Mouse (Mus musculus): ENCODE measurements around the gene Ppm1h. TPM values are rescaled to one million over a fixed set of nuclear protein-coding genes. Genes with fewer than 3 reads are reported as not detected.
A peak's percentile ranks its signal among the peaks of the same experiment; 100 is the strongest.

The Ppm1h gene
- total and polyA plus RNA-seq, 3 experiments: 1.2 to 1.3 (median 1.3) TPM

GRCm38 (mm10) chr10:122982909-122983578 lies 304.5 kb downstream of the Ppm1h start:
- in situ Hi-C loops (cut with MboI; ENCODE audit: low pct_ligation_motif_present, low pct_unique_long_range_greater_than_20kb, low sequenced_read_pairs): no loop called here
- dilution Hi-C loops (cut with MboI; ENCODE audit: extremely low pct_ligation_motif_present, extremely low pct_unique_long_range_greater_than_20kb, low sequenced_read_pairs): no loop called here
- H3K27me3 ChIP-seq (replicated peaks): no peaks in the 10 kb centered on the region
- H3K9ac ChIP-seq (ENCODE audit: insufficient read depth, low read depth): no peak overlapping the region
- TF ChIP-seq GABPA (IDR thresholded peaks at IDR 0.05; ENCODE audit: insufficient replicate concordance, low read depth, low read length) (no peak), ZMIZ1 (IDR thresholded peaks at IDR 0.05; ENCODE audit: low read depth, low read length) (no peak), POLR2AphosphoS2 (IDR thresholded peaks at IDR 0.05; ENCODE audit: low read depth, low read length) (peak; percentile 28; the same call in 1 of the 2 replicates)
- peaks cover 5 to 27% of the 10 kb centered on the region in 2 experiments; a peak in 3 of 4 replicates for H3K4me1 ChIP-seq (ENCODE audit: control insufficient read depth in 1 of 2, insufficient read depth in 2 of 2)
- no peak overlapping the region for H3K27ac ChIP-seq (ENCODE audit: insufficient read depth, low read depth)
- peaks cover 18% of the 10 kb centered on the region for H3K79me2 ChIP-seq (replicated peaks; ENCODE audit: control insufficient read depth, extremely low read depth, insufficient read depth, poor library complexity, severe bottlenecking)
- H3K36me3 ChIP-seq (replicated peaks in 1 of 2; ENCODE audit: control insufficient read depth in 1 of 2, insufficient read depth in 1 of 2, low read length in 1 of 2): peaks cover 0 to 18% of the 10 kb centered on the region in 2 experiments
- no peak overlapping the region for H3K4me3 ChIP-seq (replicated peaks in 1 of 3; ENCODE audit: low read depth in 2 of 3, low read length in 2 of 3, poor library complexity in 1 of 3)
- DNase-seq (ENCODE audit: extremely low read depth): peak; percentile 38
- no peak overlapping the region for H3K4me2 ChIP-seq (ENCODE audit: insufficient read depth, low read depth, poor library complexity, severe bottlenecking)
- no peaks in the 10 kb centered on the region for H3K9me3 ChIP-seq (replicated peaks; ENCODE audit: low read length)

- no peaks in the 10 kb centered on the region for H3K27me3 ChIP-seq (replicated peaks)
- in situ Hi-C loops (cut with MboI; ENCODE audit: low pct_ligation_motif_present, low pct_unique_long_range_greater_than_20kb, low sequenced_read_pairs) (no loop called here), dilution Hi-C loops (cut with MboI; ENCODE audit: extremely low pct_ligation_motif_present, extremely low pct_unique_long_range_greater_than_20kb, low sequenced_read_pairs) (no loop called here)
- no peak overlapping the region for H3K27ac ChIP-seq (ENCODE audit: insufficient read depth, low read depth)
- peak overlapping the region; percentile 91 for H3K4me2 ChIP-seq (ENCODE audit: insufficient read depth, low read depth, poor library complexity, severe bottlenecking)
- peaks cover 0 to 18% of the 10 kb centered on the region in 2 experiments for H3K36me3 ChIP-seq (replicated peaks in 1 of 2; ENCODE audit: control insufficient read depth in 1 of 2, insufficient read depth in 1 of 2, low read length in 1 of 2)
- H3K79me2 ChIP-seq (replicated peaks; ENCODE audit: control insufficient read depth, extremely low read depth, insufficient read depth, poor library complexity, severe bottlenecking): peaks cover 18% of the 10 kb centered on the region
- no peaks in the 10 kb centered on the region for H3K9me3 ChIP-seq (replicated peaks; ENCODE audit: low read length)
- H3K9ac ChIP-seq (ENCODE audit: insufficient read depth, low read depth): peak overlapping the region; percentile 95
- peak overlapping the region; percentile 56 to 91 (median 86) for H3K4me3 ChIP-seq (replicated peaks in 1 of 3; ENCODE audit: low read depth in 2 of 3, low read length in 2 of 3, poor library complexity in 1 of 3)
- no peak for DNase-seq (ENCODE audit: extremely low read depth)
- no peak for TF ChIP-seq GABPA (IDR thresholded peaks at IDR 0.05; ENCODE audit: insufficient replicate concordance, low read depth, low read length)
- TF ChIP-seq ZC3H11A (IDR thresholded peaks at IDR 0.05; ENCODE audit: low read depth, low read length): no peak
- no peak for TF ChIP-seq CHD2 (IDR thresholded peaks at IDR 0.05; ENCODE audit: low read length)
- TF ChIP-seq CTCF (conservative IDR thresholded peaks at IDR 0.05 in 1 of 2, IDR thresholded peaks at IDR 0.05 in 1 of 2; ENCODE audit: low read depth in 2 of 2, low read length in 2 of 2): no peak
- no peak for TF ChIP-seq RCOR1 (conservative IDR thresholded peaks at IDR 0.05; ENCODE audit: low read depth, low read length)
- no peak for TF ChIP-seq SIN3A (IDR thresholded peaks at IDR 0.05; ENCODE audit: low read length)
- TF ChIP-seq PAX5 (IDR thresholded peaks at IDR 0.05; ENCODE audit: low read length): no peak
- TF ChIP-seq NELFE (IDR thresholded peaks at IDR 0.05; ENCODE audit: low read depth, low read length): no peak
- TF ChIP-seq CHD1 (IDR thresholded peaks at IDR 0.05; ENCODE audit: low read depth, low read length): no peak
- TF ChIP-seq ETS1 (conservative IDR thresholded peaks at IDR 0.05; ENCODE audit: low read depth, low read length): no peak
- no peak for TF ChIP-seq MAFK (IDR thresholded peaks at IDR 0.05; ENCODE audit: insufficient replicate concordance, low read length)
- TF ChIP-seq NRF1 (IDR thresholded peaks at IDR 0.05; ENCODE audit: low read depth, low read length): no peak
- TF ChIP-seq MXI1 (IDR thresholded peaks at IDR 0.05; ENCODE audit: low read depth, low read length): no peak
- no peak for TF ChIP-seq ZMIZ1 (IDR thresholded peaks at IDR 0.05; ENCODE audit: low read depth, low read length)
- no peak for TF ChIP-seq MAX (IDR thresholded peaks at IDR 0.05; ENCODE audit: low read length)
- no peak for TF ChIP-seq E2F4 (IDR thresholded peaks at IDR 0.05; ENCODE audit: insufficient replicate concordance, low read depth, low read length)
- TF ChIP-seq POLR2AphosphoS2 (IDR thresholded peaks at IDR 0.05; ENCODE audit: low read depth, low read length): no peak
- H3K4me1 ChIP-seq (ENCODE audit: control insufficient read depth in 1 of 2, insufficient read depth in 2 of 2): peaks cover 8 to 35% of the 10 kb centered on the region in 2 experiments; a peak in 3 of 4 replicates
Measured at GRCm38 (mm10) chr10:122983579-122984530, 305.3 kb downstream of the Ppm1h start.
